Mouse (Mus musculus): ENCODE measurements around the gene Med25. TPM values are rescaled to one million over a fixed set of nuclear protein-coding genes. Genes with fewer than 3 reads are reported as not detected.

Med25 gene
- total RNA-seq, 2 experiments from 2014 or later: 5.3 to 6.5 TPM

Other genes with a start within 250 kb of the Med25 start
- not detected in 2 replicates for gene Myh14, start 221.9 kb downstream of the Med25 start, total RNA-seq (2015; ENCODE audit: low replicate concordance)
- gene Myh14, start 221.9 kb downstream of the Med25 start, total RNA-seq (2017; ENCODE audit: low replicate concordance): not detected in 2 replicates
- gene Izumo2, start 184.0 kb downstream of the Med25 start, total RNA-seq (2015; ENCODE audit: low replicate concordance): not detected in 2 replicates
- not detected in 2 replicates for gene Izumo2, start 184.0 kb downstream of the Med25 start, total RNA-seq (2017; ENCODE audit: low replicate concordance)
- 21.5 and 24.0 TPM in 2 replicates for gene Vrk3, start 144.3 kb downstream of the Med25 start, total RNA-seq (2015; ENCODE audit: low replicate concordance)
- gene Vrk3, start 144.3 kb downstream of the Med25 start, total RNA-seq (2017; ENCODE audit: low replicate concordance): 11.3 and 22.7 TPM in 2 replicates
- 0.58 TPM in 1 of 2 replicates, not detected in the other for gene Zfp473, start 141.7 kb downstream of the Med25 start, total RNA-seq (2015; ENCODE audit: low replicate concordance)
- gene Zfp473, start 141.7 kb downstream of the Med25 start, total RNA-seq (2017; ENCODE audit: low replicate concordance): 0.14 and 0.60 TPM in 2 replicates
- gene Nup62, start 76.6 kb downstream of the Med25 start, total RNA-seq (2015; ENCODE audit: low replicate concordance): 10.4 and 14.4 TPM in 2 replicates
- 21.7 and 21.9 TPM in 2 replicates for gene Nup62, start 76.6 kb downstream of the Med25 start, total RNA-seq (2017; ENCODE audit: low replicate concordance)
- gene Il4i1, start 76.3 kb downstream of the Med25 start, total RNA-seq (2015; ENCODE audit: low replicate concordance): 0.84 TPM in 1 of 2 replicates, not detected in the other
- 0.09 TPM in 1 of 2 replicates, not detected in the other for gene Il4i1, start 76.3 kb downstream of the Med25 start, total RNA-seq (2017; ENCODE audit: low replicate concordance)
- gene Atf5, start 76.1 kb downstream of the Med25 start, total RNA-seq (2015; ENCODE audit: low replicate concordance): 1.3 and 1.9 TPM in 2 replicates
- 2.1 and 2.5 TPM in 2 replicates for gene Atf5, start 76.1 kb downstream of the Med25 start, total RNA-seq (2017; ENCODE audit: low replicate concordance)
- gene Akt1s1, start 43.7 kb downstream of the Med25 start, total RNA-seq (2015; ENCODE audit: low replicate concordance): 6.5 and 7.1 TPM in 2 replicates
- 19.7 and 43.3 TPM in 2 replicates for gene Akt1s1, start 43.7 kb downstream of the Med25 start, total RNA-seq (2017; ENCODE audit: low replicate concordance)
- 15.8 and 21.3 TPM in 2 replicates for gene Tbc1d17, start 43.6 kb downstream of the Med25 start, total RNA-seq (2015; ENCODE audit: low replicate concordance)
- gene Tbc1d17, start 43.6 kb downstream of the Med25 start, total RNA-seq (2017; ENCODE audit: low replicate concordance): 33.6 and 77.5 TPM in 2 replicates
- 17.3 and 43.3 TPM in 2 replicates for gene Pnkp, start 35.6 kb downstream of the Med25 start, total RNA-seq (2015; ENCODE audit: low replicate concordance)
- 26.8 and 32.5 TPM in 2 replicates for gene Pnkp, start 35.6 kb downstream of the Med25 start, total RNA-seq (2017; ENCODE audit: low replicate concordance)
- gene Ptov1, start 22.9 kb downstream of the Med25 start, total RNA-seq (2015; ENCODE audit: low replicate concordance): 6.9 and 8.1 TPM in 2 replicates
- 8.8 and 12.1 TPM in 2 replicates for gene Ptov1, start 22.9 kb downstream of the Med25 start, total RNA-seq (2017; ENCODE audit: low replicate concordance)
- 1.3 TPM in 1 of 2 replicates, not detected in the other for gene Fuz, start 3.4 kb upstream of the Med25 start, total RNA-seq (2015; ENCODE audit: low replicate concordance)
- gene Fuz, start 3.4 kb upstream of the Med25 start, total RNA-seq (2017; ENCODE audit: low replicate concordance): 2.2 and 4.3 TPM in 2 replicates
- gene Ap2a1, start 36.8 kb upstream of the Med25 start, total RNA-seq (2015; ENCODE audit: low replicate concordance): 29.4 and 43.1 TPM in 2 replicates
- 27.5 and 36.0 TPM in 2 replicates for gene Ap2a1, start 36.8 kb upstream of the Med25 start, total RNA-seq (2017; ENCODE audit: low replicate concordance)
- not detected in 2 replicates for gene Tsks, start 50.5 kb upstream of the Med25 start, total RNA-seq (2015; ENCODE audit: low replicate concordance)
- not detected in 2 replicates for gene Tsks, start 50.5 kb upstream of the Med25 start, total RNA-seq (2017; ENCODE audit: low replicate concordance)
- 0.19 and 1.5 TPM in 2 replicates for gene Cpt1c, start 82.1 kb upstream of the Med25 start, total RNA-seq (2015; ENCODE audit: low replicate concordance)
- 0.28 and 0.51 TPM in 2 replicates for gene Cpt1c, start 82.1 kb upstream of the Med25 start, total RNA-seq (2017; ENCODE audit: low replicate concordance)
- gene Prmt1, start 93.9 kb upstream of the Med25 start, total RNA-seq (2015; ENCODE audit: low replicate concordance): 21.7 and 73.4 TPM in 2 replicates
- 9.2 and 30.6 TPM in 2 replicates for gene Prmt1, start 93.9 kb upstream of the Med25 start, total RNA-seq (2017; ENCODE audit: low replicate concordance)
- 15.5 and 24.2 TPM in 2 replicates for gene Irf3, start 104.9 kb upstream of the Med25 start, total RNA-seq (2015; ENCODE audit: low replicate concordance)
- 17.0 and 34.1 TPM in 2 replicates for gene Irf3, start 104.9 kb upstream of the Med25 start, total RNA-seq (2017; ENCODE audit: low replicate concordance)
- gene Bcl2l12, start 106.0 kb upstream of the Med25 start, total RNA-seq (2015; ENCODE audit: low replicate concordance): 2.9 and 9.6 TPM in 2 replicates
- gene Bcl2l12, start 106.0 kb upstream of the Med25 start, total RNA-seq (2017; ENCODE audit: low replicate concordance): 1.3 and 2.5 TPM in 2 replicates
- gene Scaf1, start 123.7 kb upstream of the Med25 start, total RNA-seq (2015; ENCODE audit: low replicate concordance): 7.9 and 10.7 TPM in 2 replicates
- 9.8 and 10.0 TPM in 2 replicates for gene Scaf1, start 123.7 kb upstream of the Med25 start, total RNA-seq (2017; ENCODE audit: low replicate concordance)
- 7.5 and 10.8 TPM in 2 replicates for gene Rras, start 125.2 kb upstream of the Med25 start, total RNA-seq (2015; ENCODE audit: low replicate concordance)
- gene Rras, start 125.2 kb upstream of the Med25 start, total RNA-seq (2017; ENCODE audit: low replicate concordance): 0.60 TPM in 1 of 2 replicates, not detected in the other
- 3.3 and 6.1 TPM in 2 replicates for gene Prr12, start 160.2 kb upstream of the Med25 start, total RNA-seq (2015; ENCODE audit: low replicate concordance)
- gene Prr12, start 160.2 kb upstream of the Med25 start, total RNA-seq (2017; ENCODE audit: low replicate concordance): 0.60 and 0.70 TPM in 2 replicates
- gene Nosip, start 169.7 kb upstream of the Med25 start, total RNA-seq (2015; ENCODE audit: low replicate concordance): 10.4 and 20.7 TPM in 2 replicates
- 15.5 and 22.2 TPM in 2 replicates for gene Nosip, start 169.7 kb upstream of the Med25 start, total RNA-seq (2017; ENCODE audit: low replicate concordance)
- gene Prrg2, start 170.0 kb upstream of the Med25 start, total RNA-seq (2015; ENCODE audit: low replicate concordance): 1.3 and 5.2 TPM in 2 replicates
- gene Prrg2, start 170.0 kb upstream of the Med25 start, total RNA-seq (2017; ENCODE audit: low replicate concordance): 0.34 and 7.0 TPM in 2 replicates
- gene Rcn3, start 199.5 kb upstream of the Med25 start, total RNA-seq (2015; ENCODE audit: low replicate concordance): 1.3 and 2.5 TPM in 2 replicates
- 6.7 and 7.5 TPM in 2 replicates for gene Rcn3, start 199.5 kb upstream of the Med25 start, total RNA-seq (2017; ENCODE audit: low replicate concordance)
- gene Fcgrt, start 211.1 kb upstream of the Med25 start, total RNA-seq (2015; ENCODE audit: low replicate concordance): 2.5 and 7.3 TPM in 2 replicates
- 10.3 and 11.4 TPM in 2 replicates for gene Fcgrt, start 211.1 kb upstream of the Med25 start, total RNA-seq (2017; ENCODE audit: low replicate concordance)
- 604 and 677 TPM in 2 replicates for gene Rps11, start 231.7 kb upstream of the Med25 start, total RNA-seq (2015; ENCODE audit: low replicate concordance)
- 233 and 238 TPM in 2 replicates for gene Rps11, start 231.7 kb upstream of the Med25 start, total RNA-seq (2017; ENCODE audit: low replicate concordance)
- gene Rpl13a, start 236.0 kb upstream of the Med25 start, total RNA-seq (2015; ENCODE audit: low replicate concordance): 517 and 725 TPM in 2 replicates
- 475 and 688 TPM in 2 replicates for gene Rpl13a, start 236.0 kb upstream of the Med25 start, total RNA-seq (2017; ENCODE audit: low replicate concordance)
- not detected in 2 replicates for gene Gm45713, start 243.5 kb upstream of the Med25 start, total RNA-seq (2015; ENCODE audit: low replicate concordance)
- not detected in 2 replicates for gene Gm45713, start 243.5 kb upstream of the Med25 start, total RNA-seq (2017; ENCODE audit: low replicate concordance)
- gene Flt3l, start 243.7 kb upstream of the Med25 start, total RNA-seq (2015; ENCODE audit: low replicate concordance): 1.3 and 3.8 TPM in 2 replicates
- 2.6 and 3.6 TPM in 2 replicates for gene Flt3l, start 243.7 kb upstream of the Med25 start, total RNA-seq (2017; ENCODE audit: low replicate concordance)

All from erythroblast, adult 5-6 weeks (primary cell).